Comparison of ENCODE assay signal across 16 mouse cellular contexts in genomic region chr10:77488168-77488567, GRCm38 (mm10).
"Had no signal": no experiment of that assay in that cellular context is flagged by ENCODE, and none has a peak within 500 bp of the region (broad histone marks: within the 10 kb centered on the region; RNA-seq: fewer than 3 reads in every experiment).

No protein-coding gene starts in this region.

- H3K4me3 ChIP-seq: midbrain, embryonic 10.5 days; midbrain, embryonic 13.5 days; midbrain, embryonic 15.5 days; myocyte; neural tube, embryonic 13.5 days; neural tube, embryonic 15.5 days had no signal

- H3K9me3 ChIP-seq: midbrain, embryonic 10.5 days; midbrain, embryonic 13.5 days; midbrain, embryonic 15.5 days; neural tube, embryonic 13.5 days; neural tube, embryonic 15.5 days had no signal

- H3K9ac ChIP-seq: lung, embryonic 14.5 days; midbrain, embryonic 13.5 days; midbrain, embryonic 15.5 days; neural tube, embryonic 13.5 days; neural tube, embryonic 15.5 days had no signal

- H3K4me2 ChIP-seq: lung, embryonic 14.5 days; midbrain, embryonic 13.5 days; midbrain, embryonic 15.5 days; neural tube, embryonic 13.5 days; neural tube, embryonic 15.5 days had no signal

- DNase-seq: lung, embryonic 14.5 days; lung, postnatal 10 days; retina, postnatal 1 day; right cerebral cortex, adult 18-20 months; right cerebral cortex, postnatal 25 days; right cerebral cortex, postnatal 4 days; spleen, adult 18-20 months; thymus, adult 18-20 months; thymus, postnatal 14 days; thymus, postnatal 36 days had no signal

- H3K27me3 ChIP-seq: midbrain, embryonic 13.5 days; midbrain, embryonic 15.5 days; neural tube, embryonic 13.5 days; neural tube, embryonic 15.5 days had no signal

- H3K4me1 ChIP-seq: midbrain, embryonic 10.5 days; midbrain, embryonic 13.5 days; midbrain, embryonic 15.5 days; neural tube, embryonic 15.5 days had no signal

- ATAC-seq: midbrain, embryonic 13.5 days; midbrain, embryonic 15.5 days had no signal

- H3K27ac ChIP-seq: midbrain, embryonic 10.5 days; midbrain, embryonic 13.5 days; midbrain, embryonic 15.5 days; neural tube, embryonic 13.5 days; neural tube, embryonic 15.5 days had no signal
